Mouse (Mus musculus) lung, postnatal 0 days (tissue): Measurements from ENCODE around the gene Zfp558. TPM values are rescaled to one million over a fixed set of nuclear protein-coding genes. Genes with fewer than 3 reads are reported as not detected.
A peak's percentile ranks its signal among the peaks of the same experiment; 100 is the strongest.

Source experiments
- ATAC-seq: fragments of 200-750 bp; cut with Nextera tagmentation; 2 replicates; pipeline ENCODE4 v1.8.0; 2017; ENCODE audit warnings: moderate library complexity
- DNase-seq: peaks from one replicate; pipeline ENCODE4 v3.0.0-alpha.2; 2016; ENCODE audit warnings: low spot score
- H3K27ac ChIP-seq: fragments of 300-500 bp; sonication (generic); 2 replicates; pipeline ENCODE4 v1.5.1; 2014; ENCODE audit warnings: antibody characterized with exemption, mild to moderate bottlenecking, low read length, mixed read lengths
- H3K27me3 ChIP-seq: fragments of 300-500 bp; sonication (generic); replicated peaks from 2 replicates; pipeline ENCODE4 v1.6.1; 2014; ENCODE audit warnings: low read length, mixed read lengths; ENCODE audit not compliant: insufficient read depth
- H3K36me3 ChIP-seq: fragments of 300-500 bp; sonication (generic); 2 replicates; pipeline ENCODE4 v1.6.1; 2014; ENCODE audit warnings: low read length, mixed read lengths; ENCODE audit not compliant: insufficient read depth
- H3K4me1 ChIP-seq: fragments of 300-500 bp; sonication (generic); 2 replicates; pipeline ENCODE4 v1.6.1; 2014; ENCODE audit warnings: antibody characterized with exemption, low read depth, low read length, mixed read lengths; ENCODE audit not compliant: insufficient read depth
- H3K4me2 ChIP-seq: fragments of 300-500 bp; sonication (generic); replicated peaks from 2 replicates; pipeline ENCODE4 v1.6.1; 2014; ENCODE audit warnings: low read depth, mild to moderate bottlenecking, low read length, moderate library complexity, mixed read lengths
- H3K4me3 ChIP-seq: fragments of 300-500 bp; sonication (generic); 2 replicates; pipeline ENCODE4 v1.5.1; 2014; ENCODE audit warnings: low read depth, low read length
- H3K9ac ChIP-seq: fragments of 300-500 bp; sonication (generic); replicated peaks from 2 replicates; pipeline ENCODE4 v1.6.1; 2014; ENCODE audit warnings: low read depth, mild to moderate bottlenecking
- H3K9me3 ChIP-seq: fragments of 300-500 bp; sonication (generic); 2 replicates; pipeline ENCODE4 v1.6.1; 2016; ENCODE audit warnings: low read length, mixed read lengths
- CTCF ChIP-seq: IDR thresholded peaks from 2 replicates; pipeline ENCODE4 v1.5.1; 2016; ENCODE audit warnings: antibody characterized with exemption, mild to moderate bottlenecking
- EP300 ChIP-seq: IDR thresholded peaks from 2 replicates; pipeline ENCODE4 v1.6.1; 2016; ENCODE audit warnings: antibody characterized with exemption, mild to moderate bottlenecking, control low read depth
- WGBS: fragments of 180-500 bp; shearing (Covaris S2); extraction: QIAGEN DNeasy Blood & Tissue Kit; methylation state at CpG from one replicate; pipeline ENCODE4 v1.1.7; 2014; 5-methylcytosine and 5-hydroxymethylcytosine counted together
- polyA plus RNA-seq: library from polyadenylated mRNA; unstranded; fragments of >200 nt; fragmentation: Nextera tagmentation; extraction: Ambion mirVana; gene quantifications from 2 replicates; pipeline ENCODE4 v1.2.1, GENCODE M21; 2015

The Zfp558 gene
- polyA plus RNA-seq: 1.5 and 2.0 TPM in 2 replicates

- 55% methylated on average over 3 of the region's 3 CpGs for WGBS
- no peak within 1 kb of the TSS for H3K9ac ChIP-seq
- H3K4me1 ChIP-seq: no peaks in the 10 kb centered on the region
- no peak within 1 kb of the TSS for H3K27ac ChIP-seq
- ATAC-seq: no peak
- H3K4me2 ChIP-seq: no peak within 1 kb of the TSS
- TF ChIP-seq EP300: no peak
- TF ChIP-seq CTCF: no peak
- DNase-seq: no peak
- H3K9me3 ChIP-seq: no peaks in the 10 kb centered on the region
- H3K36me3 ChIP-seq: no peaks in the 10 kb centered on the region
- no peaks in the 10 kb centered on the region for H3K27me3 ChIP-seq
- no peak within 1 kb of the TSS for H3K4me3 ChIP-seq
Observed at GRCm38 (mm10) chr9:18478168-18478567, at the start of gene Zfp558, which contains the start of gene Mbd3l1. Gene Zfp558 (minus strand): TSS chr9:18478268. Gene Mbd3l1 (plus strand): TSS chr9:18478359.

- Histone ChIP-seq H3K4me3 (no peak overlapping the region), H3K27ac (no peak overlapping the region), H3K4me2 (no peak overlapping the region), H3K4me1 (no peaks in the 10 kb centered on the region), H3K9me3 (no peaks in the 10 kb centered on the region), H3K27me3 (no peaks in the 10 kb centered on the region), H3K36me3 (no peaks in the 10 kb centered on the region), H3K9ac (no peak overlapping the region)
- WGBS: 38% methylated on average over 2 of the region's 2 CpGs
- ATAC-seq: no peak
- no peak for DNase-seq
- TF ChIP-seq CTCF (no peak), EP300 (no peak)
Observed at GRCm38 (mm10) chr9:18508098-18508497, 30.0 kb upstream of the Zfp558 start.

DNA sequence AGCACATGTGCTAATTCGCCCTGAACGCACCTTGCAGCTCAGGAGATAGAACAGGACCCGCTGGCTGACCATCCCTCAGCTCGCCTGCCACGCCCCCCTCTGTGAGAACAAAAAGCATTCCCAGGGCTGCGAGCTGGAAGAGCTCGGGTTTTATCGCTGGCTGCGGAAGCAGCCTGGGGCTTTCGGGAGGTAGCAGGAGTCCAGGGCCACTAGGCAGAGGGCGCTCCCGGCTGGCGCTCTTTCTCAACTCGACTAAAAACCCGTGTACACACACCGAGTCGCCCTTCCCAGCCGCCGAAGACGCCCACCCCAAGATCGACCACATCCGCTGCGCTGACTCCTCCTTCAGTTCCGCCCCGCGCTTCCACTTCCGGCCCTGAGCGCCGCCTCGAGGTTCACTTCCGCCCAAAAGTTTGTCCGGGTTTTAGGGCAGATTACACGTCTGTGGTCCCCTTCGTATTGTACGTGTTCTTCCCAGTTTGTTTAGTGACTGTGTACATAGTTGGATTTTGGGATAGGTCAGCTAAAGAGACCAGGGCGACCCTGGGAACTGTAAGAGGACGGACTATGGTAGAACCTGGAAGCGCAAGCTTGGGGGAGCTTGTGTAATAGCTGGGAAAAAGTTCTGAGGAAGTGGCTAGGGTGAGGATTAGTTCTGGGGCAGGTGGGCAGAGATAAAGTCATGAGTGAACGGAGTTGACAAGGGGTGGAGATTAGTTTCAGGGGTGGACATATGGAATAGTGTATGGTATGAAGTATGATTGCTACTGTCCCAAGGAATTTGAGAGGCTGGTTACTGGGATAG, 4.5 kb downstream of the Zfp558 start:
- Histone ChIP-seq H3K4me3 (peak overlapping the region; percentile 56), H3K4me2 (peak overlapping the region; percentile 64), H3K9ac (peak overlapping the region; percentile 51), H3K4me1 (no peaks in the 10 kb centered on the region), H3K27ac (peak overlapping the region; percentile 88), H3K36me3 (no peaks in the 10 kb centered on the region), H3K9me3 (no peaks in the 10 kb centered on the region), H3K27me3 (no peaks in the 10 kb centered on the region)
- DNase-seq: peak; percentile 91
- ATAC-seq: peak; percentile 98
- 4% methylated on average over 39 of the region's 39 CpGs for WGBS
- TF ChIP-seq CTCF (no peak; the same call in 1 of the 2 replicates), EP300 (0 out of 2 replicates have a peak, but pooled peaks have one; percentile 29)

GRCm38 (mm10) chr9:18468005-18468404, 10.1 kb downstream of the Zfp558 start:
- TF ChIP-seq EP300 (no peak), CTCF (no peak)
- Histone ChIP-seq H3K4me1 (no peaks in the 10 kb centered on the region), H3K9ac (no peak overlapping the region), H3K4me2 (no peak overlapping the region), H3K27ac (no peak overlapping the region), H3K36me3 (no peaks in the 10 kb centered on the region), H3K27me3 (no peaks in the 10 kb centered on the region), H3K9me3 (no peaks in the 10 kb centered on the region), H3K4me3 (no peak overlapping the region)
- DNase-seq (no peak), ATAC-seq (no peak)
- 80% methylated on average over 3 of the region's 3 CpGs for WGBS

DNA sequence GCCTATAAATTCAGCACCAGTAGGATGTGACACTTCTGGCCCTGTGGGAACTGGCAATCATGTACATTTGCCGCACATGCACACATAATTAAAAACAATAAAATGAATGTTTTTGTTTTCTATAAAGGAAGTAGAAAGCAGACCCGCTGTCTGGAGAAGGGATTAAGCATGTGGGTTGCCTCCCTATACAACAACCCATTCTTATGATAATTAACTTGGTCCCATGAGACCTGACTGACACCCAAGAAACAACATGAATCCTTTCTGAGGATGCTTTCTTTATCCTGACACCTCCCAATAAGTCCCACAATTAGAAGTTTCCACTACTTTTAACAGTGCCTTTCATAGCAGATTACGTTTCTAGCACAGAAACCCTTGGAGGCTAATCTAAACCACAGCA, 10.7 kb downstream of the Zfp558 start:
- H3K4me1 ChIP-seq: no peaks in the 10 kb centered on the region
- H3K27me3 ChIP-seq: no peaks in the 10 kb centered on the region
- no peaks in the 10 kb centered on the region for H3K9me3 ChIP-seq
- ATAC-seq (no peak), DNase-seq (no peak)
- no peak overlapping the region for H3K27ac ChIP-seq
- H3K4me2 ChIP-seq: no peak overlapping the region
- H3K9ac ChIP-seq: no peak overlapping the region
- 66% methylated on average over 3 of the region's 3 CpGs for WGBS
- H3K4me3 ChIP-seq: no peak overlapping the region
- TF ChIP-seq CTCF (no peak), EP300 (no peak)
- H3K36me3 ChIP-seq: no peaks in the 10 kb centered on the region

- WGBS: 96% methylated on average over 4 of the region's 4 CpGs
- DNase-seq (no peak), ATAC-seq (no peak)
- H3K27me3 ChIP-seq: no peaks in the 10 kb centered on the region
- H3K9ac ChIP-seq: no peak overlapping the region
- H3K9me3 ChIP-seq: peaks cover 5% of the 10 kb centered on the region; the same call in 1 of the 2 replicates
- no peak overlapping the region for H3K4me2 ChIP-seq
- TF ChIP-seq EP300 (no peak), CTCF (no peak)
- H3K36me3 ChIP-seq: no peaks in the 10 kb centered on the region
- H3K4me3 ChIP-seq: no peak overlapping the region
- H3K4me1 ChIP-seq: no peaks in the 10 kb centered on the region
- H3K27ac ChIP-seq: no peak overlapping the region
Observed at GRCm38 (mm10) chr9:18456520-18456919, 21.5 kb downstream of the Zfp558 start.
